Mouse (Mus musculus) myocyte (in vitro differentiated cells): ENCODE measurements at regions not wholly inside any gene's neighbourhood (a gene's known extent, or its start where the extent isn't known, plus 50 kb on each side); places are given as distances from the start of the nearest gene placed in this dataset.

ENCODE experiments used
- H3K27me3 ChIP-seq: one replicate; pipeline ENCODE4 v1.6.1; 2011; ENCODE audit not compliant: control insufficient read depth, insufficient read depth, insufficient read length
- H3K36me3 ChIP-seq: one replicate; pipeline ENCODE4 v1.6.1; 2011; ENCODE audit not compliant: control insufficient read depth, insufficient read depth
- H3K4me2 ChIP-seq: one replicate; pipeline ENCODE4 v1.6.1; 2011; ENCODE audit warnings: low read depth, control low read depth
- H3K4me3 ChIP-seq: one replicate; pipeline ENCODE4 v1.5.1; 2011; ENCODE audit warnings: mild to moderate bottlenecking, control low read depth, moderate library complexity
- H3K79me2 ChIP-seq: one replicate; pipeline ENCODE4 v1.6.1; 2011; ENCODE audit not compliant: control insufficient read depth, insufficient read depth
- H3ac ChIP-seq: one replicate; pipeline ENCODE4 v1.6.1; 2011; ENCODE audit not compliant: control insufficient read depth, insufficient read length
- CEBPB ChIP-seq: IDR thresholded peaks from 2 replicates; pipeline ENCODE4 v1.6.1; 2011; ENCODE audit warnings: mild to moderate bottlenecking, moderate library complexity; ENCODE audit not compliant: poor library complexity, insufficient read depth, severe bottlenecking
- E2F4 ChIP-seq: IDR thresholded peaks from one replicate; pipeline ENCODE4 v1.6.1; 2011; ENCODE audit warnings: mild to moderate bottlenecking, control low read depth, moderate library complexity; ENCODE audit not compliant: insufficient read depth
- MAX ChIP-seq: IDR thresholded peaks from one replicate; pipeline ENCODE4 v1.6.1; 2011; ENCODE audit warnings: low read depth, mild to moderate bottlenecking, control low read depth
- MYOD1 ChIP-seq, 3 experiments: IDR thresholded peaks; one replicate each; pipeline ENCODE4 v1.6.1; 2011; ENCODE audit warnings: control low read depth in 2 of 3, low read depth in 2 of 3, mild to moderate bottlenecking in 2 of 3, moderate library complexity in 1 of 3; ENCODE audit not compliant: insufficient read length in 2 of 3, control insufficient read depth in 1 of 3
- MYOG ChIP-seq, 3 experiments: IDR thresholded peaks; one replicate each; pipeline ENCODE4 v1.6.1; 2011; ENCODE audit warnings: control low read depth in 2 of 3, low read depth in 2 of 3, mild to moderate bottlenecking in 2 of 3; ENCODE audit not compliant: insufficient read length in 2 of 3, control insufficient read depth in 1 of 3, insufficient read depth in 1 of 3
- POLR2A ChIP-seq: IDR thresholded peaks from one replicate; pipeline ENCODE4 v1.6.1; 2011; ENCODE audit warnings: low read depth, mild to moderate bottlenecking, control low read depth, moderate library complexity; ENCODE audit not compliant: insufficient read length
- POLR2AphosphoS2 ChIP-seq: IDR thresholded peaks from one replicate; pipeline ENCODE4 v1.6.1; 2011; ENCODE audit warnings: low read depth, control low read depth; ENCODE audit not compliant: insufficient read length
- REST ChIP-seq: IDR thresholded peaks from one replicate; pipeline ENCODE4 v1.6.1; 2011; ENCODE audit warnings: mild to moderate bottlenecking, control low read depth, moderate library complexity; ENCODE audit not compliant: insufficient read depth, insufficient read length
- SRF ChIP-seq: IDR thresholded peaks from one replicate; pipeline ENCODE4 v1.6.1; 2011; ENCODE audit warnings: low read depth; ENCODE audit not compliant: control insufficient read depth, insufficient read length
- TCF12 ChIP-seq: IDR thresholded peaks from one replicate; pipeline ENCODE4 v1.6.1; 2011; ENCODE audit warnings: mild to moderate bottlenecking, control low read depth; ENCODE audit not compliant: poor library complexity, insufficient read depth, severe bottlenecking
- TCF3 ChIP-seq: IDR thresholded peaks from one replicate; pipeline ENCODE4 v1.6.1; 2011; ENCODE audit warnings: low read depth, control low read depth; ENCODE audit not compliant: insufficient read length
- USF1 ChIP-seq: IDR thresholded peaks from one replicate; pipeline ENCODE4 v1.6.1; 2011; ENCODE audit warnings: low read depth, mild to moderate bottlenecking, control low read depth, moderate library complexity

- no peak for TF ChIP-seq REST
- no peak overlapping the region for H3K4me2 ChIP-seq
- H3K79me2 ChIP-seq, result no peaks in the 10 kb centered on the region
- no peaks in the 10 kb centered on the region for H3K36me3 ChIP-seq
- no peak overlapping the region for H3ac ChIP-seq
- no peaks in the 10 kb centered on the region for H3K27me3 ChIP-seq
- no peak overlapping the region for H3K4me3 ChIP-seq
These were observed 156.1 kb downstream of the Adamts15 start for GRCm38 (mm10) chr9:30766171-30766570.

- Histone ChIP-seq H3K4me3 (no peak overlapping the region), H3ac (no peak overlapping the region), H3K79me2 (no peaks in the 10 kb centered on the region), H3K27me3 (no peaks in the 10 kb centered on the region), H3K36me3 (no peaks in the 10 kb centered on the region), H3K4me2 (no peak overlapping the region)
- TF ChIP-seq E2F4 (no peak), MYOG (IDR thresholded peaks at IDR 0.05; ENCODE audit: control insufficient read depth in 1 of 3, insufficient read depth in 1 of 3, insufficient read length in 2 of 3, low read depth in 2 of 3) (no peak), TCF3 (no peak), REST (no peak), TCF12 (no peak), SRF (no peak), CEBPB (no peak), MYOD1 (IDR thresholded peaks at IDR 0.05; ENCODE audit: control insufficient read depth in 1 of 3, insufficient read length in 2 of 3, low read depth in 2 of 3) (no peak), MAX (no peak), USF1 (no peak), POLR2AphosphoS2 (no peak), POLR2A (no peak)
These were observed 157.2 kb downstream of the Adamts15 start for GRCm38 (mm10) chr9:30765017-30765569.

GRCm38 (mm10) chr9:30762913-30763312 lies 159.3 kb downstream of the Adamts15 start:
- H3ac ChIP-seq, result no peak overlapping the region
- H3K27me3 ChIP-seq, result no peaks in the 10 kb centered on the region
- no peaks in the 10 kb centered on the region for H3K79me2 ChIP-seq
- H3K4me2 ChIP-seq, result no peak overlapping the region
- H3K36me3 ChIP-seq, result no peaks in the 10 kb centered on the region
- TF ChIP-seq TCF3 (no peak), TCF12 (no peak), SRF (no peak), MYOG (IDR thresholded peaks at IDR 0.05; ENCODE audit: control insufficient read depth in 1 of 3, insufficient read depth in 1 of 3, insufficient read length in 2 of 3, low read depth in 2 of 3) (no peak), CEBPB (no peak), MAX (no peak), POLR2AphosphoS2 (no peak), E2F4 (no peak), USF1 (no peak), REST (no peak), MYOD1 (IDR thresholded peaks at IDR 0.05; ENCODE audit: control insufficient read depth in 1 of 3, insufficient read length in 2 of 3, low read depth in 2 of 3) (no peak), POLR2A (no peak)
- no peak overlapping the region for H3K4me3 ChIP-seq

GRCm38 (mm10) chr9:30758121-30758520 lies 164.1 kb downstream of the Adamts15 start:
- H3K79me2 ChIP-seq, result no peaks in the 10 kb centered on the region
- H3K27me3 ChIP-seq, result no peaks in the 10 kb centered on the region
- H3ac ChIP-seq, result no peak overlapping the region
- no peak overlapping the region for H3K4me3 ChIP-seq
- TF ChIP-seq CEBPB (no peak), USF1 (no peak), MYOD1 (IDR thresholded peaks at IDR 0.05; ENCODE audit: control insufficient read depth in 1 of 3, insufficient read length in 2 of 3, low read depth in 2 of 3) (no peak), MYOG (IDR thresholded peaks at IDR 0.05; ENCODE audit: control insufficient read depth in 1 of 3, insufficient read depth in 1 of 3, insufficient read length in 2 of 3, low read depth in 2 of 3) (no peak), POLR2AphosphoS2 (no peak), POLR2A (no peak), TCF12 (no peak), SRF (no peak), REST (no peak), E2F4 (no peak), MAX (no peak), TCF3 (no peak)
- no peaks in the 10 kb centered on the region for H3K36me3 ChIP-seq
- no peak overlapping the region for H3K4me2 ChIP-seq

GRCm38 (mm10) chr9:30757406-30757805 lies 164.8 kb downstream of the Adamts15 start:
- no peaks in the 10 kb centered on the region for H3K79me2 ChIP-seq
- no peaks in the 10 kb centered on the region for H3K36me3 ChIP-seq
- TF ChIP-seq TCF3 (no peak), MAX (no peak), POLR2AphosphoS2 (no peak), USF1 (no peak)
- H3K27me3 ChIP-seq, result no peaks in the 10 kb centered on the region
- H3K4me2 ChIP-seq, result no peak overlapping the region
- H3K4me3 ChIP-seq, result no peak overlapping the region
- H3ac ChIP-seq, result no peak overlapping the region
